Mouse (Mus musculus) cerebellum, adult 11-12 months (tissue): ENCODE measurements at regions not wholly inside any gene's neighbourhood (a gene's known extent, or its start where the extent isn't known, plus 50 kb on each side); places are given as distances from the start of the nearest gene placed in this dataset.

Experiments used
- DNase-seq: peaks from one replicate; pipeline ENCODE4 v3.0.0; 2022

GRCm38 (mm10) chr10:120665670-120666069 lies 189.4 kb upstream of the Hmga2 start:
- no peak for DNase-seq

GRCm38 (mm10) chr10:120664419-120664818 lies 188.2 kb upstream of the Hmga2 start:
- DNase-seq, result no peak

GRCm38 (mm10) chr10:120663396-120663795 lies 187.1 kb upstream of the Hmga2 start:
- no peak for DNase-seq

- DNase-seq, result no peak
These were observed 184.2 kb upstream of the Hmga2 start for GRCm38 (mm10) chr10:120660503-120660902.

- DNase-seq, result peak; percentile 33
These were observed 179.1 kb upstream of the Hmga2 start for GRCm38 (mm10) chr10:120655238-120655931.

GRCm38 (mm10) chr10:120652525-120653215 lies 176.4 kb upstream of the Hmga2 start:
- DNase-seq, result no peak

- no peak for DNase-seq
These were observed 175.6 kb upstream of the Hmga2 start for GRCm38 (mm10) chr10:120651845-120652244.

GRCm38 (mm10) chr10:120650336-120650735 lies 174.1 kb upstream of the Hmga2 start:
- DNase-seq, result no peak

GRCm38 (mm10) chr10:120648741-120649140 lies 172.5 kb upstream of the Hmga2 start:
- DNase-seq, result no peak

GRCm38 (mm10) chr10:120648031-120648430 lies 171.8 kb upstream of the Hmga2 start:
- no peak for DNase-seq

- no peak for DNase-seq
These were observed 171.1 kb upstream of the Hmga2 start for GRCm38 (mm10) chr10:120647323-120647722.

- peak; percentile 10 for DNase-seq
These were observed 170.6 kb upstream of the Hmga2 start for GRCm38 (mm10) chr10:120646862-120647311.

GRCm38 (mm10) chr10:120640847-120641246 lies 164.6 kb upstream of the Hmga2 start:
- no peak for DNase-seq

- DNase-seq, result no peak
These were observed 162.0 kb upstream of the Hmga2 start for GRCm38 (mm10) chr10:120638316-120638715.

- DNase-seq, result peak; percentile 60
These were observed 159.7 kb upstream of the Hmga2 start for GRCm38 (mm10) chr10:120635818-120636543.

- DNase-seq, result no peak
These were observed 158.9 kb upstream of the Hmga2 start for GRCm38 (mm10) chr10:120635194-120635593.

GRCm38 (mm10) chr10:120632071-120632470 lies 155.8 kb upstream of the Hmga2 start:
- DNase-seq, result no peak

- no peak for DNase-seq
These were observed 151.8 kb upstream of the Hmga2 start for GRCm38 (mm10) chr10:120628066-120628465.

- no peak for DNase-seq
These were observed 149.2 kb upstream of the Hmga2 start for GRCm38 (mm10) chr10:120625474-120625873.

GRCm38 (mm10) chr10:120624203-120624942 lies 148.1 kb upstream of the Hmga2 start:
- no peak for DNase-seq

- DNase-seq, result no peak
These were observed 140.2 kb upstream of the Hmga2 start for GRCm38 (mm10) chr10:120616406-120617015.

GRCm38 (mm10) chr10:120612351-120612750 lies 136.1 kb upstream of the Hmga2 start:
- no peak for DNase-seq

- no peak for DNase-seq
These were observed 133.8 kb upstream of the Hmga2 start for GRCm38 (mm10) chr10:120610076-120610475.
